Mouse (Mus musculus): Measurements from ENCODE around the gene Gorab.

The Gorab gene

GRCm38 (mm10) chr1:163403498-163404126 lies at the start of gene Gorab:
Gene Gorab, minus strand, starts transcription at chr1:163403669.
- peak; percentile 90 for DNase-seq (ENCODE audit: low read depth, low spot score)

- no peak for DNase-seq (ENCODE audit: low read depth, low spot score)
Measured at GRCm38 (mm10) chr1:163443832-163444231, 40.4 kb upstream of the Gorab start.

DNA sequence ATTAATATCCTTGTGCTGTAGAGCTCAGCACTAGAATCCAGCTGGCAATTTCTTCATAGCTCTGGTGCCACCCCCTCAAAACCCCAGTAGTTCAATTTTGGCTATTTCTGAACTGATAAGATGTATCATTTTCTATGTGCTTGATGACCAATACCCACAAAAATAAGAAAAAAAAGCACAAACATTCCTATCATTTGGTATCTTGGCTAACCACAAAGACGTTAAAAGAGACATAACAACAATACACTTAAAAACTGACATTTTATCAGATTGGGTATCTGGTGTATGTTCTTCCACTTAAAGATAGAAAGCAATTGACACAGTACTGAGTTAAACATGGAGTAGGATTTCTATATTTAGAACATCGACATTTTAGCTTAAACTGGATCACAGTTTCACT lies 35.5 kb upstream of the Gorab start:
- no peak for DNase-seq (ENCODE audit: low read depth, low spot score)

- DNase-seq (ENCODE audit: low read depth, low spot score) = no peak
Measured at GRCm38 (mm10) chr1:163423467-163424014, 20.1 kb upstream of the Gorab start.

DNA sequence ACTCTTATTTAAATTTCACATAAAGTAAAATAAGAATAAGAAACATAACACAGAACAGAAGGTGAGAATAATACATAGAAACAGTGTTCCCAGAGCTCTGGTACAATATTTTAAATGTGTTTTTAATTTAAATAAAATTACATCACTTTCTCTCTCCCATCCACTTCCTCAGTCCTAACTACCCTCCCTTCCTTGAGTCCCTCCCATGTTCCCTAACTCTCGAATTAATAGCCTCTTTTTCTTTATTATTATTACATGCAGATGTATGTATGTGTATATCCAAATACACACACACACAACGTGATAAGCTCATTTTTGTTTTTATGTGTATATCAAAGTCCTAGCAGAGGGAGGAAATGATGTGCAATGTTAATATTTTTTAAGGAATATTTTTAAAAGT lies 13.7 kb upstream of the Gorab start:
- no peak for DNase-seq (ENCODE audit: low read depth, low spot score)

- DNase-seq (ENCODE audit: low read depth, low spot score) = no peak
Measured at GRCm38 (mm10) chr1:163414200-163414599, 10.7 kb upstream of the Gorab start.

DNA sequence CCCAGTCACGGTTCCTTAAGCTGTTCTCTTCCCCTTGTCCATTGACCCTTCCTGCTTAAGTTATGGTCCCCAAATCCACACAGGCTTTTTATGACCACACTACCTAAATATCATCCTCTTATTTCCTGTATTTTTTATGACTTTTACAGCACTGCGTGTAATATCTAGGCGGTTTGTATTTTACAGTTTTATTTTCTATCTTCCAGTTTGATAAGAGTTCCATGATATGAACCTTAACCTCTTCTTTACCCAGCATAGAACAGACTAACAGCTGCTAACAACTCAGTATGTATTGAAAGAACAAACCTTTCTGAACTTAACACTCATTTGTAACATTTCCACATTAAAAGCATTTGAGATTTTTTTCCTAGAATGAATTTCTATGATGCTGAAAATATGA lies 2.7 kb upstream of the Gorab start:
- DNase-seq (ENCODE audit: low read depth, low spot score) = no peak

- no peak for DNase-seq (ENCODE audit: low read depth, low spot score)
Measured at GRCm38 (mm10) chr1:163391321-163391720, 12.1 kb downstream of the Gorab start.

DNA sequence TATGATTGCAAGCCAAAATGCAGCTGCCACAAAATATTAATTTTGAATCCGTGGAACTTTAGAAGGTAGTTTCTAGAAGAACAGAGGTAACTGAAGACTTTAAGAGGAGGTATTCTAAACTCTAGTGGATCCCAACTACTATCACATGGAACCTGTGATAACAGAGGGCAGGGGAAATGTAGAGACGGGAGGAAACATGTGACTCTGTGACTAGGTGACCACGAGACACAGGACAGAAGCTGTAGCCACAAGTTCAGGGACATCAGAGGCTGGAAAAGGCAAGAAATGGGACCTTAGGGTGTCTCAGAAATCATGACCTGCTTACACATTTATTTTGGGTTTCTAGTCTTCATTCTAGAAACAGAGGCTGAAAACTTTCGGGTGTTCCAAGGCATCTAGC lies 13.4 kb downstream of the Gorab start:
- no peak for DNase-seq (ENCODE audit: low read depth, low spot score)

DNA sequence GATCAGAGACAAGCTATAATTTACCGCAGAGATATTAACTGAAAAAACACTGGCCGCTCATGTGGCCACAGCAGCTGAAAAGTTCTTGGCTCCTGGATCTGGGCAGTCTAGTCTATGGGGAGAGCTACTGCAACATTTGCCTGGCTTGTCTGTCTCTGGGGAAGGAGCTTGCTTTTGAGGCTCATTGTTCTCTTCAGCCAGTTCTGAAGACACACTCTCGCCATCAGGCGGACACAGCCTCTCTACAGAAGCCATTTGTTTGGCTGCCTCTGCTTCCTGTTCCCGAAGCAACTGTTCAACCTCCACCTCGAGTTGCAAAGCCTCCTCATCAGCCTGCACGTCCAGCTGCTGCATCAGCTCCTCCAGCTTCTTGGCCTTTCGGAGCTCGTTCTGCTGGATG lies 17.3 kb downstream of the Gorab start:
- no peak for DNase-seq (ENCODE audit: low read depth, low spot score)

DNA sequence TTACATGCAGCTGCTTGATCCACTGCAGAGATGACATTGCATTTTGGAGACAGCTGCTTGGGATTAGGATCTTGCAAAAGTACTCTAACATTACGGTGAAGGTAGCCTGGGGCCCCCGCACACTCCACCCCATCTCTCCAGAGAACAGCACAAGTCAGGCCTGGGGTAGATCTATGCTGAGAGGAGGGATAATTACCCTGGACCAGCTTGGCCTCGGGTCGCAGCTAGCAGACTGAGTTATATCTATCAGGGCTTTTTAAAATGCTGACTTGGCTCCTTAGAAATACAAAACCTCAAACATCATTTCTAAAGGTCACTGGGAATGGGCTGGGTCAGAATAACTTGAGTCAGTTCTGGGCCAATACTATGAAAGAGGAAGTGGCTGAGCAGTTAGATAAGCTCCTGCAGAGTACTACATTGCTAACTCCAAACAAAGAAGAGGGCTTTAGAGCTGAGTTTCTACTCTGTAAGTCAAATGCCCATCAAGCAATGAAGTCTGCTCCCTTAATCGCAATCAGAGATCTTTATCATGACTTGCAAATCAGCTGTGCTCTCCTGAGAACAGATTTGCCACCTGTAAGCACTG lies 19.9 kb downstream of the Gorab start:
- no peak for DNase-seq (ENCODE audit: low read depth, low spot score)

- no peak for DNase-seq (ENCODE audit: low read depth, low spot score)
Measured at GRCm38 (mm10) chr1:163382048-163382719, 21.3 kb downstream of the Gorab start.

DNA sequence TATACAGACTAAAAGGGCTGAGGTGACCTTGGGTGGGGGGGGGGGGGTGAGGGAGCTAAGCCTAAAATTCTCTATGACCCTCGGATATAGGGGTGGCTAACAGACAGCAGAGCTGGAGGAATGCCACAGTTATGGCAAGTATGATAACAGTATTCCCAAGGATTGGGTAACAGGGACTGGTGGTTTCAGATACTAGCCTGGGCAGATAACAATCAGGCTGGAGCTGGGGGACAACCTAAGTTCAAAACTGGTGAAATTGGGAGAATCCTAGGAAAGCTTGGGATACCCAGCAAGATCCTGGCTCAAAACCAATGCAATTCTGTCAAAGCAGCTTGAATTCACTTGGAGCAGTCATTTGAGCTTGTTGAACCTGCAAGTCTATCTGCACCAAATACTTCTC lies 22.9 kb downstream of the Gorab start:
- no peak for DNase-seq (ENCODE audit: low read depth, low spot score)

GRCm38 (mm10) chr1:163380072-163380471 lies 23.4 kb downstream of the Gorab start:
- no peak for DNase-seq (ENCODE audit: low read depth, low spot score)

- no peak for DNase-seq (ENCODE audit: low read depth, low spot score)
Measured at GRCm38 (mm10) chr1:163377924-163378323, 25.5 kb downstream of the Gorab start.

DNA sequence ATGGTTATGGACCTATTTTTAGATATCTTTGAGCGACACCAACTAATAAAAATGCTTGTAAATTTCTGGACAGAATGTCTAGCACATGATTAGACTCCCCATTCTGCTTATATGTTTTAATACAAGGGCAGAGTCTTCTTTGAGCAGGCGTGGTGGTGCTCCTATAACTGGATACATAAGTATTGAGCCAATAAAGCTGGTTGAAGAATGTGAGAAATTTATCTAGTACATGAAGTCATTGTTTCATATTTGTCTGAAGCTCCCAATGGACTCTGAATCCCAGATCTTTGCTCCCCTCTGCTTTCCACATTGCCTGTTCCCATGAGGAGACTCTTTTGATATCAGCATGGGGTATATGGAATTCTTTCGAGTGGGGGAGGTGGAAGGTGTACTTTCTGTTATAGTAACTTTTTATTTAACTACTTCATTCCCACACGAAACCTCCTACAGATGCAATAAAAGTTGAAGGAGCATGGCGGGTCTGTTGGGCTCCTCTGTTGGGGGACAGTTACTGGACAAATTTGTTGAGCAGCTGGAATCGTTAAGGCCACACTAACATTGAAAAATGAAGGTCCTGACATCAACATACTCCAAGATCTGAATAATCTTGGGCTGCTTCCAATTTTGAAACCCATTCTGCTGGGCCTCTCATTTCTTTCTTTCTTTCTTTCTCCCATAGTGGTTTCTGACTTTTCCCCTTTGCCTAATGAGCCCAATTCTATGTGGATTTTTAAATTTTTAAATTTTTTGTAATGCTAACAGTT lies 26.5 kb downstream of the Gorab start:
- no peak for DNase-seq (ENCODE audit: low read depth, low spot score)

DNA sequence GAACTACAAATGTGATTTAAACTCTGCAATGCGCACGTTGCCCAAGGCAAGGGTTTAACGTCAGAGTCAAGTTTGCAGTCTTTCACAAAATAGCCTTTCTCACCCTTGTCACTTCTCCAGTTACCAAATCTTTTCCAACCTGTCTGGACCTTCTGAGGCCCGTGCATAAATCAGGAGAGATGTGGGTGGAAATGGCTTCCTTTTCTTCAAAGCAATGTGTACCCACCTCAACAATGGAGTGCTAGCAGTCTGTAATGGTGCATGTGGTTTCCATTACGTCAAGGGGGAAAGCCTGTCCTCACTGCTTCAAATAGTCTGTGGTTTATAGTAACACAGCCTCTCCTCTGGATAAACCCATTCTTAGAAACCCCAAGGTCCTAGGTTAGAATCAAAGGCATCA lies 29.0 kb downstream of the Gorab start:
- DNase-seq (ENCODE audit: low read depth, low spot score) = no peak

GRCm38 (mm10) chr1:163362202-163362601 lies 41.3 kb downstream of the Gorab start:
- no peak for DNase-seq (ENCODE audit: low read depth, low spot score)

DNA sequence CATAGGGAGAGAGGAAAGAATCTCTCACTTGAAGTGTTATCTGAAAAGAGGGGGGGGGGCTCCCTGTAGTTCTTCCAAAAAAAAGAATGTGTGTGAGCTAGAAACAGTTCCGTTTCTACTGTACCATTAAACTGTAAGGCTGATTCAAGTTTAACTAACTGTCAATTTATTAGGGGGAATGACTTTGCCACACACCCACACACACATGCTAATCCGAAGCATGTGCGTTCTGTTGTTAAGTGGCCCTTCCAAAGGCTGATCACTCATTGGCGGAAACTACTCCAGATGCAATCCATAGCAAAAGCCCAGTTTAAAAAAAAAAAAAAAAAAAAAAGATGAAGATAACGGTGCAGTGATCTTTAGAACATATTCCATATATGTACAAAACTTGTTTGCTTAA lies 42.1 kb downstream of the Gorab start:
- no peak for DNase-seq (ENCODE audit: low read depth, low spot score)

GRCm38 (mm10) chr1:163360796-163361195 lies 42.7 kb downstream of the Gorab start:
- DNase-seq (ENCODE audit: low read depth, low spot score) = no peak

GRCm38 (mm10) chr1:163359521-163359920 lies 43.9 kb downstream of the Gorab start:
- no peak for DNase-seq (ENCODE audit: low read depth, low spot score)

- no peak for DNase-seq (ENCODE audit: low read depth, low spot score)
Measured at GRCm38 (mm10) chr1:163358165-163358564, 45.3 kb downstream of the Gorab start.

Measured in retina, postnatal 7 days (tissue).